Mouse (Mus musculus): Measurements from ENCODE around the gene Lkaaear1.
A peak's percentile ranks its signal among the peaks of the same experiment; 100 is the strongest.

The Lkaaear1 gene

GRCm38 (mm10) chr2:181681978-181682377, 16.3 kb downstream of the Lkaaear1 start:
- DNase-seq, result no peak

- DNase-seq, result peak; percentile 53
Measured at GRCm38 (mm10) chr2:181680716-181681117, 17.5 kb downstream of the Lkaaear1 start.

- DNase-seq, result peak; percentile 83
Measured at GRCm38 (mm10) chr2:181679951-181680715, 18.1 kb downstream of the Lkaaear1 start, which contains the start of gene Tcea2. TSS of gene Tcea2 (plus strand) at chr2:181680310.

GRCm38 (mm10) chr2:181678780-181679179, 19.5 kb downstream of the Lkaaear1 start:
- DNase-seq, result peak; percentile 82

- no peak for DNase-seq
Measured at GRCm38 (mm10) chr2:181677755-181678098, 20.5 kb downstream of the Lkaaear1 start.

- DNase-seq, result no peak
Measured at GRCm38 (mm10) chr2:181677096-181677754, 21.0 kb downstream of the Lkaaear1 start.

GRCm38 (mm10) chr2:181676424-181676823, 21.8 kb downstream of the Lkaaear1 start:
- DNase-seq, result no peak

GRCm38 (mm10) chr2:181675454-181675853, 22.8 kb downstream of the Lkaaear1 start:
- DNase-seq, result no peak

- no peak for DNase-seq
Measured at GRCm38 (mm10) chr2:181674934-181675333, 23.3 kb downstream of the Lkaaear1 start.

GRCm38 (mm10) chr2:181673501-181673900, 24.7 kb downstream of the Lkaaear1 start:
- no peak for DNase-seq

GRCm38 (mm10) chr2:181671984-181672383, 26.3 kb downstream of the Lkaaear1 start:
- no peak for DNase-seq

- no peak for DNase-seq
Measured at GRCm38 (mm10) chr2:181671326-181671725, 26.9 kb downstream of the Lkaaear1 start, which contains the start of gene Sox18. TSS of gene Sox18 (minus strand) at chr2:181671640.

GRCm38 (mm10) chr2:181670913-181671311, 27.3 kb downstream of the Lkaaear1 start:
- DNase-seq, result no peak

- DNase-seq, result no peak
Measured at GRCm38 (mm10) chr2:181670285-181670912, 27.8 kb downstream of the Lkaaear1 start.

- DNase-seq, result no peak
Measured at GRCm38 (mm10) chr2:181663298-181663630, 35.0 kb downstream of the Lkaaear1 start.

- no peak for DNase-seq
Measured at GRCm38 (mm10) chr2:181662620-181663297, 35.5 kb downstream of the Lkaaear1 start.

- DNase-seq, result peak; percentile 83
Measured at GRCm38 (mm10) chr2:181659609-181660055, 38.6 kb downstream of the Lkaaear1 start.

- no peak for DNase-seq
Measured at GRCm38 (mm10) chr2:181658930-181659555, 39.2 kb downstream of the Lkaaear1 start.

GRCm38 (mm10) chr2:181658528-181658927, 39.7 kb downstream of the Lkaaear1 start:
- DNase-seq, result no peak

GRCm38 (mm10) chr2:181657441-181657840, 40.8 kb downstream of the Lkaaear1 start:
- no peak for DNase-seq

GRCm38 (mm10) chr2:181656734-181657133, 41.5 kb downstream of the Lkaaear1 start, which contains the start of gene Gm29797:
TSS of gene Gm29797 (plus strand) at chr2:181657034.
- DNase-seq, result no peak

- no peak for DNase-seq
Measured at GRCm38 (mm10) chr2:181653523-181653922, 44.7 kb downstream of the Lkaaear1 start.

- DNase-seq, result no peak
Measured at GRCm38 (mm10) chr2:181653065-181653464, 45.2 kb downstream of the Lkaaear1 start.
